ENCODE assay signal across 25 mouse cellular contexts in genomic region chr13:41546063-41546462, GRCm38 (mm10). TPM values are rescaled to one million over a fixed set of nuclear protein-coding genes. Genes with fewer than 3 reads are reported as not detected.
DNase-seq lines count a peak whose midpoint lies in the region; ATAC-seq and TF ChIP-seq lines count a peak whose summit lies in the region.
"Had no signal": no experiment of that assay in that cellular context is flagged by ENCODE, and none has a peak within 500 bp of the region (broad histone marks: within the 10 kb centered on the region; RNA-seq: fewer than 3 reads in every experiment).

No protein-coding gene starts in this region.

- ATAC-seq in lung, embryonic 15.5 days (ENCODE audit: borderline replicate concordance, extremely low read depth, low FRiP score, low TSS enrichment) = no peak
- peak; percentile 82 for ATAC-seq in Patski
- ATAC-seq in neutrophil, adult 5-6 weeks (ENCODE audit: extremely low read depth, insufficient number of reproducible peaks, low FRiP score, poor library complexity, severe bottlenecking) = peak; percentile 82
- 0 out of 2 replicates have a peak, but pooled peaks have one; percentile 20 for ATAC-seq in stomach, postnatal 0 days (ENCODE audit: low FRiP score, low TSS enrichment)
- ATAC-seq in kidney, embryonic 16.5 days (ENCODE audit: low FRiP score, low TSS enrichment) = no peak
- ATAC-seq: activated CD4-positive, CD25-positive, alpha-beta regulatory T cell, adult 4 months; forebrain, embryonic 16.5 days had no signal

- no peak overlapping the region for H3K4me2 ChIP-seq in lung, embryonic 15.5 days
- H3K4me2 ChIP-seq in stomach, postnatal 0 days (replicated peaks; ENCODE audit: low read depth) = no peak overlapping the region
- no peak overlapping the region for H3K4me2 ChIP-seq in kidney, embryonic 16.5 days (replicated peaks; ENCODE audit: low read depth, low read length)
- H3K4me2 ChIP-seq: embryonic facial prominence, embryonic 15.5 days; heart, embryonic 11.5 days; hindbrain, embryonic 12.5 days; liver, embryonic 11.5 days had no signal

- TF ChIP-seq EP300 in stomach, postnatal 0 days (optimal IDR thresholded peaks at IDR 0.05) = no peak

- H3K27me3 ChIP-seq in lung, embryonic 15.5 days = no peaks in the 10 kb centered on the region
- no peaks in the 10 kb centered on the region for H3K27me3 ChIP-seq in Patski
- no peaks in the 10 kb centered on the region for H3K27me3 ChIP-seq in stomach, postnatal 0 days (ENCODE audit: control insufficient read depth, insufficient read depth, low read length)
- H3K27me3 ChIP-seq in kidney, embryonic 16.5 days (ENCODE audit: insufficient read depth, low read length) = no peaks in the 10 kb centered on the region
- H3K27me3 ChIP-seq: embryonic facial prominence, embryonic 15.5 days; hindbrain, embryonic 12.5 days had no signal

- no peak overlapping the region for H3K4me3 ChIP-seq in lung, embryonic 15.5 days
- H3K4me3 ChIP-seq in stomach, postnatal 0 days (ENCODE audit: low read depth, low read length) = no peak overlapping the region
- H3K4me3 ChIP-seq in kidney, embryonic 16.5 days (ENCODE audit: low read length) = no peak overlapping the region
- H3K4me3 ChIP-seq: embryonic facial prominence, embryonic 15.5 days; hindbrain, embryonic 12.5 days; layer of hippocampus, adult 2 months; limb, embryonic 10.5 days; megakaryocyte, embryonic 14.5 days had no signal

- in situ Hi-C loops in Patski (cut with MboI; ENCODE audit: low pct_unique_long_range_greater_than_20kb) = no loop called here

- H3K4me1 ChIP-seq in lung, embryonic 15.5 days = peaks cover 30% of the 10 kb centered on the region
- no peaks in the 10 kb centered on the region for H3K4me1 ChIP-seq in stomach, postnatal 0 days (replicated peaks; ENCODE audit: control insufficient read depth, insufficient read depth)
- H3K4me1 ChIP-seq in kidney, embryonic 16.5 days (ENCODE audit: insufficient read depth, low read length) = no peaks in the 10 kb centered on the region
- H3K4me1 ChIP-seq: embryonic facial prominence, embryonic 15.5 days; hindbrain, embryonic 12.5 days; limb, embryonic 10.5 days had no signal

- H3K9me3 ChIP-seq in lung, embryonic 15.5 days = no peaks in the 10 kb centered on the region
- H3K9me3 ChIP-seq in stomach, postnatal 0 days (ENCODE audit: control insufficient read depth, low read length) = no peaks in the 10 kb centered on the region
- no peaks in the 10 kb centered on the region for H3K9me3 ChIP-seq in kidney, embryonic 16.5 days (ENCODE audit: low read length)
- H3K9me3 ChIP-seq: embryonic facial prominence, embryonic 15.5 days; hindbrain, embryonic 12.5 days; limb, embryonic 10.5 days; megakaryocyte, embryonic 14.5 days had no signal

- no peak overlapping the region for H3K9ac ChIP-seq in lung, embryonic 15.5 days
- H3K9ac ChIP-seq in stomach, postnatal 0 days (ENCODE audit: low read length) = no peak overlapping the region
- no peak overlapping the region for H3K9ac ChIP-seq in kidney, embryonic 16.5 days (replicated peaks; ENCODE audit: low read length)
- H3K9ac ChIP-seq: embryonic facial prominence, embryonic 15.5 days; hindbrain, embryonic 12.5 days had no signal

- 63% methylated on average over 8 of the region's 8 CpGs for WGBS in lung, embryonic 15.5 days
- WGBS in stomach, postnatal 0 days = 74% methylated on average over 8 of the region's 8 CpGs
- WGBS in kidney, embryonic 16.5 days = 83% methylated on average over 8 of the region's 8 CpGs

- TF ChIP-seq CTCF in Patski (IDR thresholded peaks at IDR 0.05) = no peak
- TF ChIP-seq CTCF in stomach, postnatal 0 days (IDR thresholded peaks at IDR 0.05; ENCODE audit: low read depth) = no peak

- no peak for DNase-seq in lung, adult 18-20 months
- peak; percentile 81 for DNase-seq in Patski (ENCODE audit: low read depth, low spot score)
- no peak for DNase-seq in stomach, postnatal 0 days (ENCODE audit: low spot score)
- DNase-seq in urinary bladder, postnatal 14 days (ENCODE audit: low spot score) = no peak
- DNase-seq: adrenal gland, postnatal 14 days; cerebellum, adult 11-12 months; cerebellum, postnatal 36 days; heart, postnatal 14 days; kidney, adult 18-20 months; kidney, postnatal 14 days; midbrain, embryonic 14.5 days; right cerebral cortex, postnatal 25 days; thymus, adult 2 months had no signal

- peak overlapping the region; percentile 69 for H3K27ac ChIP-seq in lung, embryonic 15.5 days
- H3K27ac ChIP-seq in stomach, postnatal 0 days (replicated peaks) = no peak overlapping the region
- H3K27ac ChIP-seq in kidney, embryonic 16.5 days (ENCODE audit: low read length) = no peak overlapping the region
- H3K27ac ChIP-seq: embryonic facial prominence, embryonic 15.5 days; hindbrain, embryonic 12.5 days; layer of hippocampus, adult 2 months; limb, embryonic 10.5 days had no signal

- CTCF ChIA-PET in Patski (lab: Charles Lee) = no interaction called here

- no peaks in the 10 kb centered on the region for H3K36me3 ChIP-seq in lung, embryonic 15.5 days
- H3K36me3 ChIP-seq in stomach, postnatal 0 days (ENCODE audit: control insufficient read depth, insufficient read depth, low read length) = no peaks in the 10 kb centered on the region
- H3K36me3 ChIP-seq in kidney, embryonic 16.5 days (ENCODE audit: insufficient read depth, low read length) = no peaks in the 10 kb centered on the region
- H3K36me3 ChIP-seq: embryonic facial prominence, embryonic 15.5 days; hindbrain, embryonic 12.5 days; limb, embryonic 10.5 days had no signal

- POLR2A ChIA-PET in Patski (lab: Charles Lee) = no interaction called here

RNA-seq across cellular contexts. Expression of gene Nedd9, which starts 58.9 kb away (rescaled TPM):
- 71.7 and 76.3 TPM in 2 replicates for polyA plus RNA-seq in lung, embryonic 15.5 days (2015; fragmentation: Nextera tagmentation; extraction: Ambion mirVana)
- polyA plus RNA-seq in Patski (2021) = 21.2 TPM
- 234 and 288 TPM in 2 replicates for total RNA-seq in neutrophil, adult 5-6 weeks (2017)
- 17.1 and 20.3 TPM in 2 replicates for polyA plus RNA-seq in stomach, postnatal 0 days (2015; fragmentation: Nextera tagmentation; extraction: Ambion mirVana)
- 27.9 and 28.5 TPM in 2 replicates for polyA plus RNA-seq in kidney, embryonic 16.5 days (2015; fragmentation: Nextera tagmentation; extraction: Ambion mirVana)

RNA-seq across cellular contexts. Expression of gene Tmem170b, which starts 59.6 kb away (rescaled TPM):
- 10.0 and 11.2 TPM in 2 replicates for polyA plus RNA-seq in lung, embryonic 15.5 days (2015; fragmentation: Nextera tagmentation; extraction: Ambion mirVana)
- polyA plus RNA-seq in Patski (2021) = 8.6 TPM
- total RNA-seq in neutrophil, adult 5-6 weeks (2017) = 21.0 and 22.5 TPM in 2 replicates
- polyA plus RNA-seq in stomach, postnatal 0 days (2015; fragmentation: Nextera tagmentation; extraction: Ambion mirVana) = 4.6 and 4.9 TPM in 2 replicates
- polyA plus RNA-seq in kidney, embryonic 16.5 days (2015; fragmentation: Nextera tagmentation; extraction: Ambion mirVana) = 9.0 and 10.2 TPM in 2 replicates

Comparison
In these comparisons a context has a peak if more than half of its experiments do, and no peak if none do; other contexts are left out.
1. ATAC-seq: peak in Patski (single experiment), neutrophil, adult 5-6 weeks (single experiment) and stomach, postnatal 0 days (single experiment); none in lung, embryonic 15.5 days (single experiment) and kidney, embryonic 16.5 days (single experiment).